Mouse (Mus musculus): ENCODE measurements at regions not wholly inside any gene's neighbourhood (a gene's known extent, or its start where the extent isn't known, plus 50 kb on each side); places are given as distances from the start of the nearest gene placed in this dataset.

DNA sequence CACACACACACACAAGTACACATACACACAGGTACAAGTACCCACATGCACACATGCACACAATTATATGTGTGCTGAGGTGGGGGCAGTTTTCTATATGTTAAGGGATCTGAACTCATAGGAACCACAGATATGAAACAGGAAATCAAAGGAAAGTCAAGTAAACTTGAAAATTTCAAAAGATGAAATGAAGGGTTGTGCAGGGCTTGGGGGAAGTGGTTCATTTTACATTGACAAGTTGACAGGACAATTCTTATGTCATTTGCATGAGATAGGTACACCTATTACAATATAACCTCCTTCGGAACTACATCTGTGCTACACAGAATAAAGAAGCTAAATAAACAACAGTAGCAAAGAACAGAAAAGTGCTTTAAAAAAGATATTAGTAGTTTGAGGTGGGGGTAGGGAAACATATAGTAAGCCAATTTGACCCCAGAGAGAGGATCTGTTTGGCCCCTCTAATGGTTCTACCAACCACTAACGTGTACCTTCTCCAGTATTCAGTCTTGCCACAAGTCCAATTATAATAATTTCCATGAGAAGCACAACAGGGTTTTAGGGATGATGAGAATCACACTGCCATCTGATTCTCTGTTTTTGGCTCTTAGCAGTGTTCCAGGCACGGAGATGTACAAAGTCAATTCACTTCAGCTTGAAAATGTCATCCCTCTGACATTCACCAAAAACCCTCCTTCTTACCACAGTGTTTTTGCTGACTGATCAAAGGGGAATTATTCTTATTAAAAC is 51.7 kb upstream of the Lin7a start:
- no peak overlapping the region for H3K4me2 ChIP-seq
- no peaks in the 10 kb centered on the region for H3K27me3 ChIP-seq
- H3K36me3 ChIP-seq: no peaks in the 10 kb centered on the region
- 94% methylated on average over 3 of the region's 3 CpGs for WGBS
- no peak overlapping the region for H3K4me3 ChIP-seq
- no peak overlapping the region for H3K27ac ChIP-seq
- no peak for ATAC-seq (ENCODE audit: low FRiP score)
- no peaks in the 10 kb centered on the region for H3K4me1 ChIP-seq (replicated peaks)
- no peaks in the 10 kb centered on the region for H3K9me3 ChIP-seq
- no peak overlapping the region for H3K9ac ChIP-seq

DNA sequence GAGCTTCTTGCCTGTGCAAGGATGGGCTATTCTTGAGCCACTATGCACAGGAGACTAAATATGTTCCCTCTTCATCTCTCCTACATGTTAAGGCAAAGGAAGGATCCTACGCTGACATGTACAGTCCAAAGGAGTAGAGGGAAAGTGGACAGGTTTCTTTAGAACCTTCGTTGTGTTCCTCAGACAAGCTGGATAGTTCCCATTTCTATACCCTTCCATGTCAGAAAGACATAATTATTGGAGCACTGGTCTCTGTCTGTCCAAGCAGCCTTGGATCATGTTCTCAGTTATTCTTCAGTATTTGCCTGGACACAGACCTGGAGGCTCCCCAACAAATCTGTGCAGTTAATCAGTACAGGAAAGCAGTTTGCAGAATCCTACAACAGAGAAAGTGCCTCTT is 51.0 kb upstream of the Lin7a start:
- no peaks in the 10 kb centered on the region for H3K36me3 ChIP-seq
- no peaks in the 10 kb centered on the region for H3K27me3 ChIP-seq
- H3K27ac ChIP-seq: no peak overlapping the region
- no peak overlapping the region for H3K4me2 ChIP-seq
- 89% methylated on average over 2 of the region's 2 CpGs for WGBS
- H3K4me3 ChIP-seq: no peak overlapping the region
- no peak overlapping the region for H3K9ac ChIP-seq
- ATAC-seq (ENCODE audit: low FRiP score): no peak
- no peaks in the 10 kb centered on the region for H3K9me3 ChIP-seq
- H3K4me1 ChIP-seq (replicated peaks): no peaks in the 10 kb centered on the region

DNA sequence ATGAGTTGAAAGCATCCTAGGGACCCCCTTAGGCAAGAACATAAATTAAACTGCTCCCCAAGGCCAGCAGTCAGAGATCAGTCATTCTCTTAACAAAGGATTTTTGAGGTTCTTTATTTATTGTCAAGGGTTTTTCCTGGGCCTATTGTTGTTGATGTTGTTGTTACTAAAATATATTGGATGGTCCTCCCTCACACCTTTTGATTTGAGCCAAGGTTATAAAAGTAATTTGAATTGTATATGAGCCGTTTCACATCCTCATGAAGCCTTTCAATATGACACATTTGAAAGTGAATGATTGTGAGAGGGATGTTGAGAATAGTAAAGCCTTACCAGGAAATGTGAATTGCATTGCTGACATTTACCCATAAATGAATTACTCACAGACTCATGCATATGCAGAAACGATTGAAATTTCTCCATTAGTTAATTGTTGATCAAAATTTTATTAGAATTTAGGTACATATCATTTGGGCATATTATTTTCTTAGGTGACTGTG is 50.3 kb upstream of the Lin7a start:
- Histone ChIP-seq H3K9ac (no peak overlapping the region), H3K4me2 (no peak overlapping the region), H3K9me3 (no peaks in the 10 kb centered on the region), H3K27me3 (no peaks in the 10 kb centered on the region), H3K4me3 (no peak overlapping the region), H3K36me3 (no peaks in the 10 kb centered on the region), H3K4me1 (replicated peaks) (no peaks in the 10 kb centered on the region), H3K27ac (no peak overlapping the region)
- WGBS: 56% methylated on average over 2 of the region's 2 CpGs
- no peak for ATAC-seq (ENCODE audit: low FRiP score)

Measured in hindbrain, embryonic 13.5 days (tissue).